Mouse (Mus musculus): ENCODE measurements around the gene Notch3.
"Not testable (repeated sequence)": the region's sequence is repeated elsewhere in the genome, so short reads cannot be mapped to it uniquely, and the experiment has no call there.

Notch3 gene

GRCm38 (mm10) chr17:32091364-32092240 lies 75.0 kb downstream of the Notch3 start:
- not testable (repeated sequence) for DNase-seq

- DNase-seq, result no peak
Observed at GRCm38 (mm10) chr17:32091032-32091363, 75.7 kb downstream of the Notch3 start.

GRCm38 (mm10) chr17:32087069-32087468 lies 79.6 kb downstream of the Notch3 start:
- DNase-seq, result no peak

- no peak for DNase-seq
Observed at GRCm38 (mm10) chr17:32083351-32083750, 83.3 kb downstream of the Notch3 start.

GRCm38 (mm10) chr17:32075164-32075563 lies 91.5 kb downstream of the Notch3 start:
- no peak for DNase-seq

GRCm38 (mm10) chr17:32074658-32075057 lies 92.0 kb downstream of the Notch3 start:
- DNase-seq, result no peak

- peak; percentile 76 for DNase-seq
Observed at GRCm38 (mm10) chr17:32073359-32073758, 93.3 kb downstream of the Notch3 start.
